Mouse (Mus musculus): ENCODE data around the gene Sv2c.

- TF ChIP-seq CTCF (IDR thresholded peaks at IDR 0.05) (no peak), EP300 (IDR thresholded peaks at IDR 0.05) (no peak)
These were observed 21.6 kb downstream of the Sv2c start for GRCm38 (mm10) chr13:96110767-96111166.

All from lung, postnatal 0 days (tissue).